Mouse (Mus musculus) olfactory bulb, adult 2 months (tissue): ENCODE measurements around the gene Ppp3ca.

Experiments used
- CTCF ChIP-seq: fragments of 200-500 bp; IDR thresholded peaks from 2 replicates; pipeline ENCODE4 v1.5.1; 2012; ENCODE audit warnings: low read depth, mild to moderate bottlenecking, low read length, moderate library complexity; ENCODE audit not compliant: insufficient read depth
- POLR2A ChIP-seq: fragments of 200-500 bp; IDR thresholded peaks from 2 replicates; pipeline ENCODE4 v1.6.1; 2012; ENCODE audit warnings: mild to moderate bottlenecking, low read depth, low read length, moderate library complexity; ENCODE audit not compliant: insufficient read depth

- no peak for TF ChIP-seq CTCF
- TF ChIP-seq POLR2A: no peak
Measured at GRCm38 (mm10) chr3:136688101-136688586, 18.2 kb downstream of the Ppp3ca start.
